Mouse (Mus musculus) testis, adult 2 months (tissue): ENCODE measurements at regions not wholly inside any gene's neighbourhood (a gene's known extent, or its start where the extent isn't known, plus 50 kb on each side); places are given as distances from the start of the nearest gene placed in this dataset.

Experiments used
- CTCF ChIP-seq: fragments of 200-500 bp; IDR thresholded peaks from 2 replicates; pipeline ENCODE4 v1.5.1; 2012; ENCODE audit warnings: low read depth, mild to moderate bottlenecking, inconsistent platforms, low read length, moderate library complexity; ENCODE audit not compliant: control insufficient read depth, insufficient read depth, insufficient replicate concordance
- POLR2A ChIP-seq: fragments of 200-500 bp; IDR thresholded peaks from 2 replicates; pipeline ENCODE4 v1.6.1; 2012; ENCODE audit warnings: low read depth, mild to moderate bottlenecking, inconsistent platforms, low read length, moderate library complexity; ENCODE audit not compliant: control insufficient read depth

- TF ChIP-seq CTCF (no peak), POLR2A (no peak)
Observed at GRCm38 (mm10) chr10:25041221-25041620, 113.9 kb upstream of the Arg1 start.
